Mouse (Mus musculus) brain, embryonic 14.5 days (tissue): ENCODE measurements around the gene Zfp229. TPM values are rescaled to one million over a fixed set of nuclear protein-coding genes. Genes with fewer than 3 reads are reported as not detected.
"Not testable (repeated sequence)": the region's sequence is repeated elsewhere in the genome, so short reads cannot be mapped to it uniquely, and the experiment has no call there.

ENCODE experiments used
- DNase-seq: peaks from one replicate; pipeline ENCODE4 v3.0.0-alpha.2; 2011; ENCODE audit warnings: low read depth
- CTCF ChIP-seq: fragments of 200-500 bp; IDR thresholded peaks from 2 replicates; pipeline ENCODE4 v1.5.1; 2012; ENCODE audit warnings: inconsistent platforms, mild to moderate bottlenecking, moderate library complexity, borderline replicate concordance; ENCODE audit not compliant: insufficient read depth, insufficient read length; ENCODE audit errors: extremely low read depth
- POLR2A ChIP-seq: fragments of 200-500 bp; IDR thresholded peaks from 2 replicates; pipeline ENCODE4 v1.6.1; 2012; ENCODE audit warnings: mild to moderate bottlenecking, inconsistent platforms, borderline replicate concordance; ENCODE audit not compliant: poor library complexity, insufficient read depth, insufficient read length, severe bottlenecking; ENCODE audit errors: extremely low read depth
- polyA plus RNA-seq: library from polyadenylated mRNA; depleted of rRNA; stranded (reverse); fragments of >200 nt; gene quantifications from 2 replicates; pipeline ENCODE4 v1.2.3, GENCODE M21; 2012; rRNA removed

Zfp229 gene
- polyA plus RNA-seq, 1 experiment, result 10.3 TPM

DNA sequence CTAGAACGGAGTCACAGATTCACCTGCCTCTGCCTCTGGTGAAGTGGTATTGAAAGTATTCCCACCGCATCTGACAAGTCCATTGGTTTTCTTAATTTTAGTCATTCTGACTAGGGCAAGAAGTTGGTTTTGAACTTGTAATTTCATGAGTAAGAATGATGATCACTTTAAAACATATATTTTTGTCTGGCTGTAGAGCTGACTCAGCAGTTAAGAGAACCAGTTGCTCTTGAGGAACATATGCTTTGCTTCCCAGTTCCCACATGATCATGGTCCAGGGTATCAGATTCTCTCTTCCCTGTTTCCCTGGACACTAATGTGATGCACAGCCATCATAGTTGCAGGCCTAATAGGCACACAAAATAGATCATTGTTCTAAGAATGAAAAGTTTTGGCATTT is 39.7 kb downstream of the Zfp229 start:
- TF ChIP-seq CTCF, result no peak
- DNase-seq, result no peak

DNA sequence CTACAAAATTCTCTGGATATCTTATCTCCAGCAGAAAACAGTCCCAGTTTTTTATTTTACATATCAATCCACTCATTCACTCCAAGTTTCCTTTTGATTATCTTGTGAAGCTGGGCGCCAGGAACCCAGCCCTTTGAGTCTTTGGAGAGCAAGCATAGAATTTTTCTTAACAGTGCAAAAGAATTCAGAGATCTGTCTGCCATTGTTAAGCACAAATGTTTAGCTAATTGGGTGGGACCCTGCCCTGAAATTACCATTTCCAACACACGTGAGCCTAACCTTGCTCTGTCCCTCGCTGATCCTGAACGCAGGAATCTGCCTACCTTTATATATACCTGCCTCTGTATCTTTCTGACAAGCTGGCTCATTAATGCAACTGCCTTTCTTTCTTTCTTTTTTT is 61.7 kb downstream of the Zfp229 start:
- TF ChIP-seq CTCF (no peak), POLR2A (no peak)
- no peak for DNase-seq

DNA sequence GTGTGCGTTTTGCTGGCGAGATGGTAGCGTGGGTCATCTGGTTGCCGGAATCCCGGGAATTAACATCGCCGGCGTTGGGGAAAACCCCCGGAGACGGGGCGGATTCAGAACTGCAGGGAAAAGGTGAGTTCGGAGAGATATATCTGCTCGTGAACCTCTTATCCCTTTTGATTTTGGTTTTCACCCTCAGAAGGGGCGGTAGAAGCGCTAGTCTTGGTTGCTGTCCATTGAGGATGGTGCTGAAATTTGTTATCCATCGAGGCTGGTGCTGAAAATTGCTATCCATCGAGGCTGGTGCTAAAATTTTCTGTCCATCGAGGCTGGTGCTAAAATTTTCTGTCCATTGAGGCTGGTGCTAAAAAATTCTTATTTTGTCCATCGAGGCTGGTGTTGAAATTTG is 70.8 kb downstream of the Zfp229 start:
- DNase-seq, result not testable (repeated sequence)

Other genes with a start within 250 kb of the Zfp229 start
- 3.6 and 4.1 TPM in 2 replicates for gene Zfp53, start 241.8 kb upstream of the Zfp229 start, polyA plus RNA-seq
- gene Zfp52, start 195.3 kb upstream of the Zfp229 start, polyA plus RNA-seq, result 1.0 and 1.5 TPM in 2 replicates
- 12.1 and 14.4 TPM in 2 replicates for gene Zfp948, start 163.8 kb upstream of the Zfp229 start, polyA plus RNA-seq
- 9.5 TPM in 2 replicates for gene Zfp983, start 80.2 kb upstream of the Zfp229 start, polyA plus RNA-seq
- 4.0 and 11.2 TPM in 2 replicates for gene Gm10226, start 38.9 kb upstream of the Zfp229 start, polyA plus RNA-seq
- 12.7 and 15.3 TPM in 2 replicates for gene Zfp760, start 23.1 kb upstream of the Zfp229 start, polyA plus RNA-seq
- gene Zfp820, start 115.0 kb downstream of the Zfp229 start, polyA plus RNA-seq, result 1.1 and 1.3 TPM in 2 replicates
- 4.2 and 5.6 TPM in 2 replicates for gene Zfp995, start 179.1 kb downstream of the Zfp229 start, polyA plus RNA-seq
- gene Zfp942, start 231.7 kb downstream of the Zfp229 start, polyA plus RNA-seq, result 8.2 and 8.4 TPM in 2 replicates
- gene Zfp943, start 231.8 kb downstream of the Zfp229 start, polyA plus RNA-seq, result 11.3 and 13.0 TPM in 2 replicates